ENCODE assay signal across 10 mouse cellular contexts in the genomic region with DNA sequence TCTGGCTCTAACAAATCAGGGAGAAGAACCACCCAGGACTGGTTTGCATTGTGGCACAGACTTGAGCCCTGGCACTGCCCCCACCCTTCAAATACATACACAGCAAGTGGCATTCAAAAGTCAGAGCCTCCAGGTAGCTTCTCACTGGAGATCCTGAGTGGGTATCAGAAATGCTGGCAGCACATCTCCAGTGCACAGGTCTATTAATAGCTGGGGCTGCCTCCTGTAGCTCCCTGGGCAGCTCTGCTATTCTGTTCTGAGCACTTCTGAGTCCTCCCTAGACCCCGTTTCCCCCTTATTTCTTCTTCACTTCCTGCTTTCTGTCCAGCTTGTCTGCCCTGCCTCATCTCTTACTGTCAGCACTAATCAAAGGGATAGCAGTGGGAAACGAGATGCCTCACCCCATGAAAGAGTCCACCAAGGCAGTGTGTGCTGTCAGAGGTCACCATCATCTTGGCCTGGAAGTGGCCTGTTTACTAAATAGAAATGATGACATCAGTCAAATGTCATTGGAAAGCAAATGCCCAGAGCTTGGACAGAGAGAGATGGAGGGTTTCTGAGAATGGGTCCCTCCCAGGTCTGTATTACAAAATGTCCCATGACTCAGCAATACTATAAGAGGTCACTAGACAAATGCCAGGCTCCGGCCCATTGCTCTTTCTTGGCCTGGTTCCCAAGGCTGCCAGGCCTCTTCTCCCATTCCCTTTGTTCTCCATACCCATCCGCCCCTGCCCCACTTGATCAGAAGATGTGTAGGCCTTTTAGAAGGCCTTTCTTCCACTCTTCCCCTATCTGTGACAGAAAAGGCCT. TPM values are rescaled to one million over a fixed set of nuclear protein-coding genes. Genes with fewer than 3 reads are reported as not detected.
DNase-seq lines count a peak whose midpoint lies in the region.
"Had no signal": no experiment of that assay in that cellular context is flagged by ENCODE, and none has a peak within 500 bp of the region (broad histone marks: within the 10 kb centered on the region; RNA-seq: fewer than 3 reads in every experiment).

No protein-coding gene starts in this region.

- DNase-seq in kidney, adult 8-10 months: peak; percentile 60 to 61
- no peak for DNase-seq in kidney, postnatal 4 days
- peak; percentile 29 for DNase-seq in NIH3T3 (ENCODE audit: low read depth)
- peak; percentile 83 for DNase-seq in adrenal gland, postnatal 36 days
- peak; percentile 46 to 49 for DNase-seq in heart, postnatal 10 days
- DNase-seq in spleen, adult 18-20 months: no peak
- DNase-seq in left cerebral cortex, postnatal 4 days: no peak
- no peak for DNase-seq in testis, postnatal 14 days (ENCODE audit: low spot score)
- DNase-seq: cerebellum, postnatal 36 days; liver, embryonic 13.5 days had no signal

- intact Hi-C loops in heart, postnatal 10 days (cut with DNase I): no loop called here
- intact Hi-C loops in left cerebral cortex, postnatal 4 days (cut with DNase I): no loop called here

RNA-seq across cellular contexts. Expression of gene Bod1, which starts 46.4 kb away (rescaled TPM):
- total RNA-seq in adrenal gland, postnatal 36 days (2021): 10 to 100 TPM; 64.4 to 73.4 TPM
- total RNA-seq in heart, postnatal 10 days (2021): 100 to 1,000 TPM in 1 of 2 experiments, 10 to 100 TPM in 1; 87.3 to 101 TPM
- 10 to 100 TPM; 96.7 to 99.4 TPM for total RNA-seq in left cerebral cortex, postnatal 4 days (2021)

Comparison
In these comparisons a context has a peak if more than half of its experiments do, and no peak if none do; other contexts are left out.
1. DNase-seq: peak in kidney, adult 8-10 months (2 of 2), NIH3T3 (single experiment), adrenal gland, postnatal 36 days (2 of 2) and heart, postnatal 10 days (2 of 2); none in kidney, postnatal 4 days (0 of 2), spleen, adult 18-20 months (0 of 2), left cerebral cortex, postnatal 4 days (single experiment) and testis, postnatal 14 days (single experiment).